Mouse (Mus musculus) lung, postnatal 14 days (tissue): ENCODE measurements around the gene Gjc1.

ENCODE experiments used
- DNase-seq: peaks from one replicate; pipeline ENCODE4 v3.0.0; 2021

The Gjc1 gene

GRCm38 (mm10) chr11:102819021-102819782 lies at the start of gene Gjc1:
TSS of gene Gjc1 (minus strand) at chr11:102819700.
- DNase-seq = peak; percentile 73

DNA sequence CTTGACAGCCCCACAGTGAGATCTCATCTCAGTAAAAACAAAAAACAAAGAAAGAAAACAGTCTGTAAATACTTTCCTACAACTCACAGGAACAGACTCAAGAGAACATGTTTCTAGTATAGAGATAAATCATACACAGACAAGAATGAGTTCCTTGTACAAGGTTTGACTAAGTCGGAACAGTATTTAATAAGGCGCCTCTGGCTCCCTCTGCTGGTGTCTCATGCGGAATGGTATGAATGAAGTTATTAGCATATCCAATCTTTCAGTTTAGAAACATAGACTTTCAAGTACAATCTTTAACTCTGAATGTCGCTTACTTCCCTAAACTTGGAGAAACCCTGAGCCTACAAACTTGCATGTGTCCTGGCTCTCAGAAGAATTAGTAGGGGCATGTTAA lies 44.8 kb upstream of the Gjc1 start:
- peak; percentile 83 for DNase-seq

GRCm38 (mm10) chr11:102859933-102860332 lies 40.4 kb upstream of the Gjc1 start:
- no peak for DNase-seq

DNA sequence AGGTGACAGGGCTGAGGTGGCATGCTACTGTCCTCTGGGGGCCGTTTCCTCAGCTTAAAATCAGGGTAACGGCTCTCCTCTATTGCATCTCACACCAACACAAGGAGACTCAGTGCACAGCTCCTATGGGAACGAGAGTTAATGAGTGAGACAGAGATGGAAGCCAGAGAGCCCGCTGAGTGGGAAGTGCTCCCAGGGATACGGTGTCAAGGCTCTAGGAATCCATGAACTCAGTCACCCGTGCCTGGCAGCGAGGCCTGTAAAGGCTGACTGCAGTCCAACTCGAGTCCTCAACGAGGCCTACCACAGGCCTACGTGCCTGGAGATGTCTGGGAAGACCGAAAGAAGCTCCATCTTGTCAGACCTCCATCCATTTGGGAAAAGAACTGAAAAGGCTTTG lies 39.5 kb upstream of the Gjc1 start:
- DNase-seq = no peak

GRCm38 (mm10) chr11:102855941-102856340 lies 36.4 kb upstream of the Gjc1 start:
- DNase-seq = no peak

GRCm38 (mm10) chr11:102853760-102854159 lies 34.3 kb upstream of the Gjc1 start:
- DNase-seq = no peak

GRCm38 (mm10) chr11:102851883-102852282 lies 32.4 kb upstream of the Gjc1 start:
- DNase-seq = peak; percentile 83

DNA sequence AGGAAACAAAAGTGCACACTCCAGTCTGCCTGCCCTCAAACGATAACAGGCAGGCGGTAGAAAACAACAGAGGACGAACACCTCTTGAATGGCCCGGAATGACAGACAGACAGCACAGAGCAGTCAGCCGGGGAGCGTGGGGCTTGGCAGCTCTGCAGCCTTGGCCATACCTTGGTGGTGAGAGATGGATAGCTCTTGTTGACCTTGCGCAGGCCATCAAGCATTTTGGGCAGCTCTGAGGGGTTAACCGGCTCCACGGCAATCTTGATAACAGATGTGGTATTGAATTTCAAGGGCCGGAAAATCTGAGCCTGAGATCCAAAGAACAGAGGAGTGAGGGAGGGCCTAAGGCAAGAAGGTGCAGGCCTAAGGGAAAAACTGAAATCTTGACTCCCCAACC lies 26.4 kb upstream of the Gjc1 start:
- no peak for DNase-seq

- no peak for DNase-seq
Measured at GRCm38 (mm10) chr11:102838616-102839150, 19.2 kb upstream of the Gjc1 start.

GRCm38 (mm10) chr11:102838126-102838525 lies 18.6 kb upstream of the Gjc1 start:
- no peak for DNase-seq

GRCm38 (mm10) chr11:102837385-102837784 lies 17.9 kb upstream of the Gjc1 start:
- DNase-seq = no peak

DNA sequence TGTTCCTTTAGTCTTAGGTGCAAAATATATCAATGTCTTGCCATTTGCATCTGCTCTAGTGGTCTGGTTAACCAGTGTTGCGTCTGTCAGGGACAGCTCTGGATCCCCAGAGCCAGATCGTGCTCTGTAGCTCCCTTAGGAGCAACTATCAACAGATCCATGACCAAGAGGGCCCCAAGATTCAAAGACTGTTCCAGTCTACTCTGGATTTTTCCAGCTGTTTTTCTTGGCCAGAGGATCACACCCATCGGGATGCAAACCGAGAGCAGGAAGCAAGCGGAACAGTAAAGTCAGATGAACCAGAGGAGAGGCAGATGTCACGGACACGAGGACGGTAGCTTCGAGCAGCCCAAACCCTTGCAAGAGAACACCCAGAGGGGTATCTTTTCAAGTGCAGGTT lies 16.6 kb upstream of the Gjc1 start:
- no peak for DNase-seq

DNA sequence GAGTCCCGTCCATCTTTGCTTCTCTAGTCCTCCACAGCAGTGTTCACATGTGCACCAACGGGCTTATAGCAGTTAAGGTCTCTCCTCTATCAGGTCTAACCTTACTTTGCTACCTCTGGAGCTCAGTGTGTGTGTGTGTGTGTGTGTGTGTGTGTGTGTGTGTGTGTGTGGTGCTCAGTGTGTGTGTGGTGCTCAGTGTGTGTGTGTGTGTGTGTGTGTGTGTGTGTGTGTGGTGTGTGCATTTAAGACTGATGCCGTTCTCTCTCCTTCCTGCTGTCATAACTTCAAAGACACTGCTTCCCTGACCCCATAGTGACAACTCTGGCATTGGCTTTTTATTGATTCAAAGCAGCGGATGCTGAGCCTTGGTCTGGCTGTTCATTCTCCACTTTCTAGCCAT lies 16.0 kb upstream of the Gjc1 start, which contains the start of gene Higd1b:
Gene Higd1b, plus strand, starts transcription at position 301 of the 400 bp plus-strand sequence.
- DNase-seq = no peak

DNA sequence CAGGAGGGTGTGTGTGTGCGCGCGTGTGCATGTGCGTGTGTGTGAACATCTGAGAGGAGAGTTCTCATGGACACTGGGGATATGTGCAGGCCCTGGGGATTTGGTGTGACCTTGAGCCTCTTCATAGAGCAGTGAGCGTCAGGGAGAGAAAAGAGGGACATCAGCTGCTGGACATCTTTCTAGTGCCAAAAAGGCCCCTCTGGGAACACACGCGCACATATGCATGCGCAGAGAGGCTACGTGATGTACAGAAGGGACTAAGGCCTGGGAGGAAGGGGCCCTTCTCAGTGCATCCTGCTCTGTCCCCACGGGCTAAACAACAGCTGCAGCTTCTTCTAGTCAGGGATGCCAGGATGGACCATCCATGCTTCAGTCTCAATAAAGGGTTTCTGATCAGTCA lies 14.7 kb upstream of the Gjc1 start:
- no peak for DNase-seq

DNA sequence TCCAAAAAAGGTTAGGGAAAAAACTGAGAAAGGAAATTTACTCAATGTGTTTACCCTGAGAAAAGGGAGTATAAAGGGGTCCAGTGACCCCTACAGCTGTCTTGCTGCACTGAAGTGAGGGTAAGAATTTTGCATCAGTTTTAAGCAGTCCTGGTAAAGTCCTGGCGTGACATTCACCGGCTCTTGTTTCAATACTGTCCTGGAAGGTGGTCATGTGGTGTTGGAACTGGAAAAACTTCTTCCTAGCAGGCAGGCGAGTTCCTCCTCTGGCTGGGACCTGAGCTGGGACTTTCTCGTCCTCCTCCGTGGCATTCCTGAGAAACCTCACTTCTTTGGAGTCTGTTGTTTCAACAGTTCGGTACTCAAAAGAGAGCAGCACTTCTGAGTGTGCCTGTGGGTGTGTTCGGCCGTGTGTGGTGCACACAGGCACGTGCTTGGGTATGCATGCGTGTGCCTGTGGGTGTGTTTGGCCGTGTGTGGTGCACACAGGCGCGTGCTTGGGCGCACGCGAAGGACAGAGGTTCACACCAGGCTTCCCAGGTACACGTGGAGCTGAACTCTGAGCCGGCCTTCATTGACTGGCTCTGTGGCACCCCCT lies 13.3 kb upstream of the Gjc1 start:
- DNase-seq = no peak

DNA sequence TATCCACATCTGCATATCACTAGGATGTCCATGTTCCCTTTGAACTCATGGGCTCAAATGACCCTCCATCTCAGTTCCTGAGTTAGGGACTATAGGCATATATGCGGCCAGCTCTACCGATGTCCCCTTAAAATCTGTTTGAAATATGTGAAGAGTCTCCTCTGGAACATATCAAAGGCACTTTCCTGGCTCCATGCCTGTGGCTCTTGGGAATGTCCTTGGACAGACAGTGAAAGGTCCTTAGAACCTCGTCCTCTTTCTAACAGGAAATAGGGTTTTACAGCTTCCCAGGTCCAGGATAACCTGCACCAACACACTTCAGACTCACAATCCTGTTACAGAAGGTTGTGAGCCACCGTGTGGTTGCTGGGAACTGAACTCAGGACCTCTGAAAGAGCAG lies 10.8 kb upstream of the Gjc1 start:
- DNase-seq = no peak

GRCm38 (mm10) chr11:102827097-102827496 lies 7.6 kb upstream of the Gjc1 start:
- DNase-seq = no peak

GRCm38 (mm10) chr11:102826476-102826875 lies 7.0 kb upstream of the Gjc1 start:
- DNase-seq = no peak

GRCm38 (mm10) chr11:102821231-102821630 lies 1.7 kb upstream of the Gjc1 start:
- no peak for DNase-seq

DNA sequence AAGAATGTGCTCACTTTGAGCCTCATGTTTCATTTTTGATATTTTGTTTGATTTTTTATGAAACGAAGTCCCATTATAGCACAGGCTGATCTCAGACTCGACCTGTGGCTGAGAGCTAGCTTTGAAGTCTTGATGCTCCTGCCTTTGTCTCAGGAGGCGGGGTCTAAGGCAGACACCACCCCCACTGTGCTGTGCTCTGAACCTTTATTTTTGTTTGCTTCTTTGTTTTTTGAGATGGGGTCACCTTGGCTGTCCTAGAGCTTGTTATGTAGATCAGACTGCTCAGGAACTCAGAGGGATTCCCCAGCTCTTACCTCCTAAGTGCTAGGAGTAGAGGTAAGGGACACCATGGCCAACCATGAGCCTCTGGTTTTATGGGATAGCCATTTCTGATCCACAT lies 932 bp upstream of the Gjc1 start:
- DNase-seq = no peak

GRCm38 (mm10) chr11:102819783-102820385 lies 384 bp upstream of the Gjc1 start:
- no peak for DNase-seq

GRCm38 (mm10) chr11:102818121-102819020 lies 1.1 kb downstream of the Gjc1 start:
- peak; percentile 48 for DNase-seq

DNA sequence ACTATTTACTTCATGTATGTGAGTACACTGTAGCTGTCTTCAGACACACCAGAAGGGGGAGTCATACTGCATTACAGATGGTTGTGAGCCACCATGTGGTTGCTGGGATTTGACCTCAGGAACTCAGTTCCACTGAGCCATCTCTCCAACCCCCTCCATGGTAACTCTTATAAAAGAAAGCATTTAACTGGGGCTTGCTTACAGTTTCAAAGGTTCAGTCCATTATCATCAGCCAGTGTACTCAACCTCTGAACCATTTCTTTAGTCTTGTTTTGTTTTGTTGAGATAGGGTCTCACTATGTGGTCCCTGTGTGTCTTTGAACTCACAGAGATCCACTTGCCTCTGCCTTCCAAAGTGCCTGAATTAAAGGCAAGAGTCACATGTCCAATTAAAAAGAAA lies 4.6 kb downstream of the Gjc1 start:
- DNase-seq = no peak
